Mouse (Mus musculus) spleen, postnatal 0 days (tissue): ENCODE results near the gene Mettl22. TPM values are rescaled to one million over a fixed set of nuclear protein-coding genes. Genes with fewer than 3 reads are reported as not detected.

Experiments used
- polyA plus RNA-seq: library from polyadenylated mRNA; unstranded; fragments of >200 nt; fragmentation: Nextera tagmentation; extraction: Ambion mirVana; gene quantifications from 2 replicates; pipeline ENCODE4 v1.2.1, GENCODE M21; 2015

Gene Mettl22
- 9.7 and 11.9 TPM in 2 replicates for polyA plus RNA-seq

DNA sequence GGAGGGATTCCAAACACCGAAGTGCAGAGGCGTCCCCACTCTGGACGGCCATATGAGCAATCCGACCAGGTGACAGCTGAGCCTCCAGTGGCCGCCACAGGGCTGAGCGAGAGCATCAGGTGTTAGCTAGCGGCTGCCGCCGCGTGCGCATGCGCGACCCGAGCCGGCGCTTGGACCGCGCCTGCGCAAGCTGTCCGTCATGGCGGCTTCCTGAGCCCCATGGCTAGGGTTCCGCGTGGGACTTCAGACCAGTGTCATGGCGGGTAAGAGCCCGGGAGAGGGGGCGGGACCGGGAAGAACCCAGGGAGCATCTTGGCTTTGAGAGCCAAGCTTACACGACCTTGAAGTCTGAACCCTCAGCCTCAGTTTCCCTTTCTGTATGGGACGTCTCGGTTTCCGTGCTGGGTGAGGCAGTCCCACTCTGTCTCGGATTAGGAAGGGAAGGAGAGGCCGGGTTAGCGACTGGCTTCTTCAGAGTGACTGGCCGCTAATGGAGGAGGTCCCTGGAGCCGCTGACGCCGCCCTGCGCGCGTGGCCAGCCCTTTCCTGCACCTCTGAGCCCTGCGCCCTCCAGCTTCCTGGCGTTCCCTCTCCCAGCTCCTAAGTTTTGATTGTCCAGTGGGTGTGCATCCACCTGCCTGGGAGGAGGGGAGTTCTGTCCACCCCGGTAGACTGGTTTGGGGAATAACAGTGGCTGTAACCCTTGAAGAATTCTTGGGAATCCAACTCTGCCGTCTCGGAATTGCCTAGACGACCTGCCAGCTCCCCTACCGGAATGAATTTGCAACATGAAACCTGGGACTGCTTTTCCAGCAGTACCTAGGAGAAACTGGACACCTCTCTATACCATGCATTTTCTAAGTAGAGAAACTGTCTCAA, at the start of gene Mettl22:
Mettl22 (plus strand) TSS at position 186 of the 879 bp plus-strand sequence.

DNA sequence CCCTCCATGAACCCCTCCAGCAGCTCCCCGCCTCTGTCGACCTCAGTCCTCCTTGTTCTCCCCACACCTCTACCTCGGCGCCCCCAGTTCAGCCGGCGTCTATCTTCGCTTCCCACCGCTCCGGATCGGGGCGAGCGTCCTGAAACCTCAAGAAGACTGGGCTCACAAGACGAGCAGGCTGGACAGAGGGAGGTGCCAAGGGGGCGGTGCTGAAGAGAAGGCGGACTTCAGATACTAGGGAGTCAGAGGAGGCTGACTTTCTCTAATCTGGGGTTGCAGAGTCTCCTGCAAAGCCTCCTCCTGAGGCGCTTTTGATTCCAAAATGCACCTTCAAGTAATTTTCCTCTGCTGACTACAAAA, 45.6 kb upstream of the Mettl22 start, which contains the start of gene Tmem114:
Tmem114 (minus strand) TSS at position 166 of the 360 bp plus-strand sequence.

DNA sequence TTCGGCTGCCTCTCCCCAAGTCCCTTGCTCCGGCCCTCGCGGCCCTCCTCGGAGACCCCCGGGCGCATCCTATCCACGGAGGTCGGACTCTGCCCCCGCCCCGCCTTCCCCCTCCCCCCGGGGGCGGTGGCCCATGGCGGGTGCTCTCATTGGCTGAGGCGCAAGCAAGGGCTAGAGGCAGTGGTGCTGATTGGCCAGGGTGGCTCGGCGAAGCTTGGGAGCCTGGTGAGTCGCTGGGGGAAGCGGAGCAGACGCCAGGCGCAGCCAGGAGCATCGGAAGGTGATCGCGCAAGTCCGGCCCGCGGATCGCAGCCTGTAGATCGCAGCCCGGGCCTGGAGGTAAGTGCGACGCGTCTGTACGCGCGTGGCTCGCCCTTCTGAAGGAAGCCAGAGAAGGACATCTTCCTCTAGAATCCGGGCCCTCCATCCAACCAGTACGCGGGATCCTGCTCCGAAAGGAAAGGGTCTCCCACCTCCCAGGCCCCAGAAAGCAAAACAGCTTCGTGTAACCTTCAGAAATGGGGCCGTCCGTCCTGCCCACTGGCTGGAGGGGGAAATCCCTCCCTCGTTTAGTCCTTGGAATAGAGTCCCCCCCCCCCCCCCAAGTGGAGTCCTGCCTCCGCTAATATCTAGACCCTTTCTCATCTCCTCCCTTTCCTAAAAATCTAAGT, 42.8 kb downstream of the Mettl22 start, which contains the start of gene Abat:
Abat (plus strand) TSS at position 194 of the 671 bp plus-strand sequence.

Other genes with a start within 250 kb of the Mettl22 start
- gene Tmem114, start 45.7 kb upstream of the Mettl22 start, polyA plus RNA-seq = 0.08 TPM in 1 of 2 replicates, not detected in the other
- gene Abat, start 42.6 kb downstream of the Mettl22 start, polyA plus RNA-seq = 3.3 and 5.4 TPM in 2 replicates
- 42.8 and 45.5 TPM in 2 replicates for gene Pmm2, start 166.9 kb downstream of the Mettl22 start, polyA plus RNA-seq
- 12.2 and 13.0 TPM in 2 replicates for gene Tmem186, start 166.9 kb downstream of the Mettl22 start, polyA plus RNA-seq
- gene Carhsp1, start 201.4 kb downstream of the Mettl22 start, polyA plus RNA-seq = 106 and 118 TPM in 2 replicates
- not detected in 2 replicates for gene Gm5767, start 210.0 kb downstream of the Mettl22 start, polyA plus RNA-seq